Mouse (Mus musculus): Measurements from ENCODE around the gene Cdadc1.
"Not testable (repeated sequence)": the region's sequence is repeated elsewhere in the genome, so short reads cannot be mapped to it uniquely, and the experiment has no call there.

The Cdadc1 gene

DNA sequence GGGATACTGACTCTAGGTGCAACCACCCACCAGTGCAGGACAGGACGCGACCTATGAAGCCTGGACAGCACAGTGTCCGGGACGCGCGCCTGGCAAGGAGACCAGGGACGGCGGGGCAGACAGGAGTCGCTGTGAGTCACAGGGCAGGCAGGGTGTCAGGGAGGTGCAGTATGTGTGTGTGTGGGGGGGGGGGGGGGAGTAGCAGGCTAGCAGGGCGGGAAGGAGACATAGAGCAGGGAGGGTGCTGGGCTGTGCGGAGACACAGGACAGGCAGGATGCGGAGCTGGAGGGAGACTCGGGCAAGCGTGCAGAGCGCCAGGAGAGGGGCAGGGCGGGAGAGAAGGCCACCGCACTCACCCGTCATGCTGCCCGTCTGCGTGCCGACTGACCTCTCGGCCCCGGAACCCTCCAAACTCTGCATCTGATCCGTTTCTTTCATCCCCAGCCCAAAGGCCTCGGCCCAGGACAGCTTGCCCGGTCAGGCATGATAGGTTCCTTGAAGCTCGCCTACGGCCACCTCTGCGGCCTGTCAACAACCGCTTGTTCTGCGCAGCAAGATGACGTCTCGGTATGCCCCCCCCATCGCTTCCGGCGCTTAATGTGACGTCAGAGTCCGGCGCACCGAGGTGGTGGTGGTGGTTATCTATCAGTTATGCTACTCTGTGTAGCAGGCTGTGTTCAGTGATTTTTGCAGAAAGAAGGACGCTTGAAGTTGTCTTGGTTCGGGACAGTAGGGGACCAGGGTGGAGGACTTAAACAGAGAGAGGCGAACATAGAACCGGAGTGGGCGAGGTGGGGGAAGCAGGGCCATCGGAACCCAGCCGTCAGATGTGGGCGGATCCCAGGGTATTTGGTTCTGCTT, at the start of gene Cdadc1:
Cdadc1 (minus strand) TSS at position 562 of the 862 bp plus-strand sequence.
- DNase-seq (ENCODE audit: low spot score): peak; percentile 84

DNA sequence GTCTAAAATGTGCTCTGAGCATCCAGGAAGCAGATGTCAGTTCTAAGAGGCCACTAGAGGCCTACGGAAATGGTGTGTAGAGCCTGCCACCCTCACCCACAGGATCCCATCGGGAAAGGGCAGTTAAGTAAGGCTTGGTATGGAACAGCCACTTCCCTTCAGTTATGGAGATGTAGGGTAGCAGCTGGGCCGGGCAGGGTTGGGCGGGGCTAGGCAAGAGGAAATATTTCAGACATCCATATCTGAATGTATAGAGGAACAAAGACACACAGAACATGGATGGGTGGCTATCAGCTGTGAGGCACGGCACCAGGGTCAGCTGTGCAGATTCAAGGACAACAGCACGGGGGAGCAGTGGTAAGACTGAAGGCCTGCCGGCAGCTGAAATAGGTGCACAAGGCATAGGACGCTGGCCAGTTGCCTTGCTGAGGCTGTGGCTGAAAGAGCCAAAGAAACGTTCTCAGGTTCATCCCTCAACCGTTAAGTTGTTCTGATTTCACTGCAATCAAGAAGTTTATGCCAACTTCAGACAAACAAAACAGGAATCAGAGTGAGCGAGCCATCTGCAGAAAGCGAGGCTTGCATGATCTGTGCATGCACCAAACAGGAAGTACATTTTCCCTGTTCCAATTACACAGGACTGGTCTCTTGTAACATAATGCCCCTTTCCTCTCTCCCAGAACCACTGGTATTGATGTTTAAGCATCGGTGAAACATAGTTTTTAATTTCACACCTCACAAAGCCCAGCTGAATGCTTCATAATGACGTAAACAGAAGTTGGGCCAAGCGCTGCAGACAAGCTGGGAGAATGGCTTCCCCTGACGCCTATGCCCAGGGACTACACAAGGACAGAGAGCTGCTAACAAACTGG, 49.3 kb upstream of the Cdadc1 start:
- DNase-seq (ENCODE audit: low spot score): peak; percentile 37

DNA sequence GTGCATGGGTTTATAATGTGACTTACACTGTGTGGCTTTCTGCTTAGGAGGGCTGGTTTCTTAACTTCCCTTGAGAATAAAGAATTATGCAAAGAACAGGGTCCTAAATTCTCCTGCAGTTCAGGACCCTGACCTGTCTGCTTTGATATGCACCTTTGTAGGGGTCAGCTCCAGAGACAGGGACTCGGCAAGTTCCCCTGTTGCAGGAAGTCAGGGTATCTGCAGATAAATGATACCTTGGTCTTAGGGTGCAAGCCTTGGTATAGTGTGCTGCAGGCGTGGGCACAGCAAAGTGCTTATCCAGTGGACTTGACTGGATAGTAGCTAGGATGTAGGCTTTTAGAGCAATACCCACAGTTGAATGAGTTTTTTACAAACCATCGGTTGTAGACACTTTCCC, 47.1 kb upstream of the Cdadc1 start:
- no peak for DNase-seq (ENCODE audit: low spot score)

DNA sequence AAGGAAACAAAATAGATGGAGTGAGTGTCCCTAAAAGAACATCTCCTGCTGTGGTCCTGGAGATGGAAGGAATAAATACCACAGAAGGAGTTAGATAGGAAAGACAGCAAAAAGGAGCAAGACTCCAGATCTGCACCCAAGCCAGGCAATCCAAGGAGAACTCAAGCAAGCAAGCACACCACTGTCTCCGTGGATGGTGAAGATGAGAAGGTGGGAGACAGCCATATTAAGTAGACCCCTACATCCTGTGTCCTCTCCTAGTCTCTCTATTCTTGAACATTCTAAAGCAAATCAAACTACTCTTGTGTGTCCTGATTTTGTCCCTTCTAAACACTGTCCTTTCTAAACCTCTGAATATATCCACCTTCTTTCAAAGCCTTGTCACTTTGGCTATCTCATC, 46.4 kb upstream of the Cdadc1 start:
- no peak for DNase-seq (ENCODE audit: low spot score)

DNA sequence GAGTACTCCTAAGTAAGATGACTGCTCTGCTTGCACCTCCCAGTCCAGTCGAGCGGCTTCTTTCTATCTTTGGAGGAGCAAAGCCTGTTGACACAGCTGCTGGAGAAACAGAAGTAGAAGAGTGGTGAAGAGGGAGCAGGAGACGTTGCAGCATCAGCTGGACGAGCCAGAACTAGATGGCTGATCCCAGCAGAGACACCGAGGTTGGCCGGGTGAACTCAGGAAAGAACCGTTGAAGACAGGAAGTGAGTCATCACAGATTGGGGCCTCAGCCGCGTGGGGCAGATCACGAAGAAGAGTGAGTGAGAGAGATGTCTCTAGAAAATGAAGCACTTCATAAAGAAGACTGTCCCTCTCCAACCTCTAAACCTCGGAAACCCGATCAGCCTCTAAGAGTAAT, 45.8 kb upstream of the Cdadc1 start:
- DNase-seq (ENCODE audit: low spot score): no peak

DNA sequence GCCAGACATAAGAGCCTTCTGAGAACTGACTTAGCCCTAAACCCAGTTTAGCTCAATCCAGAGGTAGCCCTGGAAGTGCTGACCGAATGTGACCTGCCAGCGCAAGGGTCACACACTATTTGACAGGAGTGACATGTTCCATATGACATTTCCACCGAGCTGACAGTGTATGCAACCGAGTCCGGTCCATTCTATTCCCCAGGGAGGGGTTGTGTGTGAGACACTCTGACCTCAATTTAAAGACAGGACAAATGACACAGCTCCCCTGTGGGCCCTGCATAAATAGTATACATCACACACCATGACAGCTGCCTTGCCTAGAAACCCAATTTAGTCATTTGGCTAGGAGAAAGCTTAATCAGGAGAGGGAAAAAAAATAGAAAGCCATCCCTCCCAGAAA, 44.1 kb upstream of the Cdadc1 start:
- DNase-seq (ENCODE audit: low spot score): no peak

DNA sequence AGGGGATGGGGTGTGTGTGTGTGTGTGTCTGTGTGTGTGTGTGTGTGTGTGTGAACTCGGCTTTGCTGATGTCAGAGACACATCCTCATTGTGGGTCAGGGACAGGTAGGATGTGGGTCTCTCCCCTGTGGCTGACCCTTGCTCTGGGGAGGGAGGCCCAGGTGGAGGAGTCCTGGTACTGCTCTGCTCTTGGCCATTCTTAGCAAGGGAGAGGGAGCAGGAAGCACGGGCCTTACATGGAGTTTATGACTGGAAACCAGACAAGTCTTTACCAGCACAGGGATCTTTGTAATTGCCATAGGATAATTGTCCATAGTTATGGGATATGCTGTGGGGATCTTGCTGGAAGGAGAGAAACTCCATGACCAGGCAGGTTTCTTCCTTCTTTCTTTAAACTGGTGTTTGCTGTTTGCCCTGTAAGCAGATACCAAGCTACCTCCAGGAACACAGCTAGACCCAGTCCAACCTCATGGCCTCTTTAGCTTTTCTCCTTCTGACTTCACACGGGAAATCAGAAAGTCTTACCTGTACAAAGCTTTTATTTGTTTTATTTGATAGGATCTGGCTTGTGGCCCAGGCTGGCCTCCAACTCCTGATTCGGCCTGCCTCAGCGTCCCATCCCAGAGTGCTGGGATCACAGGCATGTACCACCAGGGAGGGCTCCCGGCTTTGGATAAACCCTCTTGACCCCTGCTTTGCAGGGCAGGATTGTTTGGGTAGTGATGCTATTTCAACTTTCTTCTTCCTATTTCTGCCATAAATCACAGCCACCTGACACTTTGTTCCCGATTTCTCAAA, 41.3 kb upstream of the Cdadc1 start:
- DNase-seq (ENCODE audit: low spot score): no peak

DNA sequence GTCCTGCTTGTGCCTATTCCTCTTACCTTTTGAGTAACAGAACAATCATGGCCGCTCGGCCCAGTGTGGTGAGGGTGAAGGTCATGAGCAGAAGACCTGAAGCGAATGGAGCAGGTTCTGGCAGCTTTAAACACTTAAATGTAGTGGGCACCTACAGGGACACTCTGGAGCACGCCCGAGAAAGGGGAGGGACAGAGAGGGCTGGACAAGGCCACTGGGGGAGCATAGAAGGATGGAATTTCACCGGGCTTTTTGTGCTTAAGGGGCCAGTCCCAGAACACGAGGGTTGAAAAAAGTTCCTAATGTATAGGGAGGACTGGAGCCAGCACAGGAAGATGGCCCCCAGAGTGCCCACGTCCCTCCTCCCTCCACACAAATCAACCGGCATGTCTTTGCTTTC, 36.2 kb upstream of the Cdadc1 start:
- DNase-seq (ENCODE audit: low spot score): no peak

DNA sequence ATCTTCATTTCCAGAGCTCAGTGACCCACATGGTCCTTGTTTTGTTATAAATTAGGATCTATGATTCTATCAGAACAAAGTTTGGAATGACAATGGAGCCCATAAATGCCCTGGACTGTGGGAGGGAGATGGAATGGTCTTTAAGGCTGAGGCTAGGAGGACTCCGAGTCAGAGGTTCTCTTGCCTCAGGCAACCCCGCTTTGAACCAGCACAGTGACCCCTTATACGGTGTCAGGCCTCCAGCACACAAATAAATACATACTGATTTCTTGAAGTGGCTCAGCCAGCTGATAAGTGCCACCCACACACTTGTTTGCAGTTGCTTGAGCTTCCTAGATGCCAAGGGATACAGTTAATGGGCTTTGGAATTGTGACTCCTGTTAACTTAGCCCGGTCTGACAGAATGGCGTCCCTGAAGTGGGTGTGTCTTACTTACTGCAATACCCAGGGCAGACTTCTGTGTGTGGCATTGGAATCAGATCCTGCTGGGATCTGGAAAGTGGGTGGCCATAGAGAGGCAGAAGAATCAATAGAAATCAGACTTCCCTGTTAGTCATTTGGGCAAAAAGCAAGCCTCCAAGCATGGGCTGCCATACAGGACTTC, 35.6 kb upstream of the Cdadc1 start:
- DNase-seq (ENCODE audit: low spot score): no peak

DNA sequence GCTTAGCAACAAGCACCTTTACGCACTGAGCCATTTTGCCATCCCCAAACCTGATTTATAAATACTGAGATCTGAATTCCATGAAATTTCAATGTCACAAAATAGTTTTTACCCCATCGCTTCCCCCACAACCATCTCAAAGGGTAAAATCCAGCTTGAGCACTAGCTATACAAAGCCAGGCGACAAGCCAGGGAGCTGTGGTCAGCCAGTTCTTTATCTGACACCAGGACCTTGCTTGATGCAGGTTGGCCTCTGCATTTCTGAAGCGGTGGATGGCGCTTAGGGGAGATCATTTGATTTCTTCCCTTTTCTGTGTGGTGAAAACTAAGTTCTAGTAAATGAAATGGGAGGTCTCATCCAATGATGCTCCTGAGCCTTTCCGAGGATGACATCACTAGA, 34.3 kb upstream of the Cdadc1 start:
- no peak for DNase-seq (ENCODE audit: low spot score)

DNA sequence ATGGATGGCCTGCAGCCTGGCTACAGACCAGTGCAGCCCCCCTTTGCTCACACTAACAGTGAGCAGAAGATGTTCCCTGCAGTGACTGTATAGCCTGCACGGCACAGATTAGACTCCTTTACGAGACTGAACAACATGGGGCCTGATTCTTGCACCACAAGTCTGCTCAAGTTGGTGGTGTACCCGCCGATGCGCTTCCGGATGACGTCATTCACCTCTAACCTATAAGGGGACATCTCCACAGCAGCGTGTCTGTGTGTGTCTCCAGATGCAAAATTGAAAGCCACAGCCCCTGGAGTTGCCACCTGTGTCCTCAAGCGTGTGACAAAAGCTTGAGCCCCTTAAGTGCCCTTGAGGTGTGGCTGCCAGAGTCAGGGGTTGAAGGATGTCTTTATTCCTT, 32.3 kb upstream of the Cdadc1 start:
- DNase-seq (ENCODE audit: low spot score): no peak

DNA sequence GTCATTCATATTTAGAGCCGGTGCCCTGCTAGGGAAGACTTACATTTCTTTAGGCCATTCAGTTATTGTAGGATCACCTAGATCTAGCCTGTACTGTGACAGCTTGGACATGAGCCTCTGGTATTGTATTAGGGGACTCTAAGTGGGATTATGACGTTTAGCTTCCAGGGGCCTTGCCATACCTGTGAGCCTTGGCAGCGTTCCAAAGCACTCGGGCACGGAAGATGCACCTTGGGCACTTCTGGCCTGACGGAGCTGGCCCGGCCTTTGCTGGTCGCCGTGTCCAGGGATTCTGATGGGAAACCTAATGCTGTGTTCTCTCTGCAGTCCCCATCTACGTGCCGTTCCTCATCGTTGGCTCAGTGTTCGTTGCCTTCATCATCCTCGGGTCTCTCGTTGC, 31.5 kb upstream of the Cdadc1 start:
- no peak for DNase-seq (ENCODE audit: low spot score)

DNA sequence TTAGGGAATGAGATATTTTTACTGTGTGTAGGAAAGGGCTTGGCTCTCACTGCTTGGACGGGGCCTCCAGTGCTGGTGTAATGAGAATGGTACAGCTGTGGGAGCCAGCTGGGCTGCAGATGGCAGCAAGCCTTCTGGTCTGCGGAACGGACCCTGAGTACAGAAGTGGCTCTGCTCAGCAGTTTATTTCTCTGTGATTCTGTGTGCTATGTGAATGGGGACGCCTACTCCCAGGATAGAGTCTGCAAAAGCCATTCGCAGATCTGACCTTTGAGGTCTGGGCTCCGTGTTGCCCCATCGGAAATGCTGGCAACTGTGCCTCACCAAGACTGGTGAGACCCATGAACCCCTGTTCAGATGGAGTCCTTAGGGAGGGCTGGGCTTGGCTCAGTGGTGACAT, 30.1 kb upstream of the Cdadc1 start:
- DNase-seq (ENCODE audit: low spot score): no peak

DNA sequence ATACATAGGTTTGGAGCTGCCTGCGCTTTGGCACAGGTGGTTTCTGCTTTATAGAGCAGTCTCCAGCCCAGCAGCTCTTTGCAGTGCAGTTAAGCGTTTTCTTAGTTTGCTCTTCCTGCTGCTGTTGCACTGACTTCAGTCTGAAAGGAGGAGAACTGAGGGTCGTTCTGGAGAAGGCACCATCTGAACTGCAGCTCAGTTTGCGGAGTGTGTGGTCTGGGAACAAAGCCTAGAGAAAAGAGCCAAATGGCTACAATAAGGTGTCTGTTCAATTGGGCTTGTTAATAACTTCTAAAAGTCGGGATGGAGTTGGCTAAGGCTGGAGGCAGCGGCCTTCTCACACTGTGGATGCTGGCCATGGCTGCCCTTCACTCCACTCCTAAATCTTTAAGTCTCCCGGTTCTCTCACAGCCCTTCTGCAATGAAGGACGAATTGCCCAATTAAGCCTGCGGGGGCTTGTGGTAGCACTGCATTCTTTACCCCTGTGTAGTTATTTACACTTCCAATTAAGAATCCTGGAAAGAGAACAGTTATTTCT, 29.5 kb upstream of the Cdadc1 start:
- no peak for DNase-seq (ENCODE audit: low spot score)

DNA sequence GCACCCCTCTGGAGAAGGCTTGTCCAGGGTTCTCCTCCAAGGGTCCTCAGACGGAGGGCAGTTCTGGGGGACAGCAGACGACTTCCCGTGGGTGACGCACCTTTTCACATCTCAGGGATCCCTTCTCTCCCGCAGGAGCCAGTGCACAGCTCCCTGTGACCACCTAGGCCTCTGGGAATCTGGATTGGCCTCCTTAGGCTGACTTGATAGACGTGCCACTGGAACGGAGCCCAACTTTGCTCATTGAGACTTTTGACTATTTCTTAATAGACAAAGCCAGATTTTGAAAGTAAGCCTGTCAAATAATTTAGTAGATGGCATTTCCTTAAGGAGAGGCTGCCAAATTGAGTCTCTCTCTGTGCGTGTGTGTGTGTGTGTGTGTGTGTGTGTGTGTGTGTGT, 29.0 kb upstream of the Cdadc1 start:
- DNase-seq (ENCODE audit: low spot score): no peak

DNA sequence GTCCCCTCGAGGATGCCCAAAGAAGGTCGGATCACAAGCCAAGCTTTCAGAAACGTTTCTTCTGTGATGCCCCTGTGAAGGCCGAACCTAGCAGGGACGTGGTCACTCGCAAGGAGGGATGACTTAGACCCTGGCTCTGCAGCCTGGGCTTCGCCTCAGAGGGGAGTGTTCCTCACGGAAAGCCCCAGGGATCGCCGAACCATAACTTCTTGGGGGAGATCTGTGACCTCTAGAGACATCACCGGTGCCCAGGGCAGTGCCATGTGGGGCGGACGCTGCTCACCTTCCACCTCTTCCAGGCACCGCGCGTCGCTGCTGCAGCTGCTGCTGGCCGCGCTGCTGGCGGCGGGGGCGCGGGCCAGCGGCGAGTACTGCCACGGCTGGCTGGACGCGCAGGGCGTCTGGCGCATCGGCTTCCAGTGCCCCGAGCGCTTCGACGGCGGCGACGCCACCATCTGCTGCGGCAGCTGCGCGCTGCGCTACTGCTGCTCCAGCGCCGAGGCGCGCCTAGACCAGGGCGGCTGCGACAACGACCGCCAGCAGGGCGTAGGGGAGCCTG, 28.1 kb upstream of the Cdadc1 start:
- no peak for DNase-seq (ENCODE audit: low spot score)

DNA sequence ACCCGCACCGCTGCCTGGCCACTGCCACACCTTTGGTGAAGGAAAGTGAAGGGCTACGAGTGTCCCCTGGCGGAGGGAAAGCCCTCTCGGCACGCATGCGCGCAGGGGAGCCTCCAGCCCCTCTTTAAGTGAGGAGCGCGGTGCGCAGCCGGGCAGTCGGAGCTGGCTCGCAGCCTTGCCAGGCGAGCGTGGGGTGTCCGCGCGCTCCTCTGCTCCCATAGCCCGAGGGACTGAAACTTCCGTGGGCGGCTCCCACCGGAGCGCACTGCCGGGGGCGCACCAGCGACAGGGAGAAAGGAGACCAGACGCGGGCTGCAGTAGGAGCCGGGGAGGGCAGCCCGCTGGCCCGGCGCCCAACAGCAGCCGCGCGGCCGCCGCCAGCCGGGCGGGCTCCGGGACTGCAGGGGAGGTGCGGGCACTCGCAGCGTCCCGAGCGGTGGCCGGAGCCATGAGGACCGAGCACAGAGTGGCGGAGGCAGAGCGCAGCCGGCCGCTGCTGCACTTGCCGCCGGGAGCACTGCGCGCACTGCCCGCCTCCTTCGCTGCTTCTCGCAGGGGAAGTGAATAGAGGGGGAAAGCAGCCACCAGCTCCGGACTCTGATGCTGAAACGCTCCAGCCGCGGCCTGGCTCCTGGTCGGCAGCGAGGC, 27.5 kb upstream of the Cdadc1 start, which contains the start of gene Shisa2:
Shisa2 (plus strand) TSS at position 151 of the 648 bp plus-strand sequence.
- DNase-seq (ENCODE audit: low spot score): peak; percentile 77

DNA sequence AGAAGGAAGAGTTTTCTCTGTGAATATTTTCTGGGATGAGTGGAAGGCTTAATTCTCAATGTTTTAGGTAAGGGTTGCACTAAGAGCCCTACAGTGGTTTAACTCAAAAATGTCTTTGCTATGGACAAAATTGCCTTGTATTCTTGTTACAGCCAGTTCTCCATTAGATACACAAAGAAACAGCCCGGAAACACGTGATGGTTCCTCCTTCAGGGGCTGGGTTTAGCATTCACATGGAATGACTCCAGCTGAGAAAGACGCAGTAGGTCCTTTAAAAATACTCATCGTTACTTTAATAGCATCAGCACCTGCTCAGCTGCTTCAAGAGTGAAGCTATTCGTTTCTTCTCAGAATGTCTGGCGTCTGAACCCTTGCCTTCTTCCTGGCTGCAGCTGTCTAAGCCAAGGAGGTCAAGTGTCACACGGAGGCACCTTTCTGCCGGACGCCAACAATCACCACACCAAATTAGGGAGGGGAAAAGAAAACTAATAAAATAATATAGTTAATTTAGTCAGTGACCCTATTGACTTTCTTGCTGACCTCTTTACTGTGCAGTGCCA, 26.6 kb upstream of the Cdadc1 start:
- DNase-seq (ENCODE audit: low spot score): no peak

DNA sequence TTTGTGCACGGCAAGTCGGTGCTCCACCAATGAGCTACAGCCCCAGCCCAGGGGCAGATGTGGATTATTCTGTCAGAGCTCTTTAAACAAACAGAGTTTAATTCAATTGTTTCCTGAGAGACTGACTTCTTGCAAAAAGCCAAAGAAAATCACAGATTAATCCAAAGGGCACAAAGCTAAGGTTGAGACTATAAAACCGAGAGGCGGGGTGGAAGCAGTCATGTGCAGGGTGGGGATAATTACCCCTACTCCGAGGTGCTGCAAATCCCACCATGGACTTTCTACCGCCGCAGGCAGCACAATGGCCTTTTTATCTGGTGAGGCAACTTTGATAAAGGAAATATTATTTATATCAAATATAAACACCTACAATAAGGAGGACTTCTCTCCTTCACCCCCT, 19.0 kb upstream of the Cdadc1 start:
- no peak for DNase-seq (ENCODE audit: low spot score)

DNA sequence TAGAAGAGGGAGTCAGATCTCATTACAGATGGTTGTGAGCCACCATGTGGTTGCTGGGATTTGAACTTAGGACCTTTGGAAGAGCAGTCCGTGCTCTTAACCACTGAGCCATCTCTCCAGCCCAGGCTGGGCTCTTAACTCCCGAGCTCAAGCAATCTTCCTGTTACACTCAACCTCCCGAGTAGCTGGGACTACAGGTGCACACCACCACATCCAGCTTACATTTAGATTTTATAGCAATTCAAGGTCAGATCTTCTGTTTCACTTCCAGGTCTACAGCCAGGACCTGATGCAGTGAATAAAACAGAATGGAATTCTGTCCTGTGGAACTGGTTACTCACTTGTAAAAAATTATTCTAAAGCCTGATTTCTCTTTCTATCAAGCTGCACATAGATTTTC, 16.4 kb upstream of the Cdadc1 start:
- not testable (repeated sequence) for DNase-seq (ENCODE audit: low spot score)
